Mouse (Mus musculus): ENCODE measurements around the gene Tmem140.
A peak's percentile ranks its signal among the peaks of the same experiment; 100 is the strongest.

The Tmem140 gene

DNA sequence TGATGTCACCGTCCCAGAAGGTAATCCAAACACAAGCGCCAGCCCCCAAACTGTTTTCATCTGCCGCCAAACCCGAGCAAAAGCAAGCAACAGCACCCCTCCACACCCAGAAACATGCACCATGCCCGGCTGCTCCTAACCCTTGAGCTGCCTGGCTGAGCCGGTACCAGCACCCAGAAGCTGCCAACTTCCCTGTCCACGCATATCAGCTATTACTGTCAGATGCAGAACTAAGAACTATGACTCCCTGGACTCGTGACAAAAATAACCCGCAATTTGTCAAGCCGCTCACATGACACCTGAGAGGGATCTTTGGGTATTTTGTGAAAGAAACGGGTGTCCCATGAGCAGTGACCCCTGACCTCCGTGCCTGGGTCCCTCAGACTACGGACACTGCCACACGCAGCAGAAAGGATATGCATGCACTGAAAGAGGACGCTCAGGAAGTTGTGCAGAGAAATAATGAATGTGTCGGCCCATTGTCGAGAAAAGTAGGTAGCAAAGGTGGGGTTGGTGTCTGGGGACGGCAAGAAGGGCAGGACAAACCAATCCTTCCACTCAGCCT lies 44.8 kb downstream of the Tmem140 start:
- no peak for DNase-seq (ENCODE audit: low read depth, low spot score)

DNA sequence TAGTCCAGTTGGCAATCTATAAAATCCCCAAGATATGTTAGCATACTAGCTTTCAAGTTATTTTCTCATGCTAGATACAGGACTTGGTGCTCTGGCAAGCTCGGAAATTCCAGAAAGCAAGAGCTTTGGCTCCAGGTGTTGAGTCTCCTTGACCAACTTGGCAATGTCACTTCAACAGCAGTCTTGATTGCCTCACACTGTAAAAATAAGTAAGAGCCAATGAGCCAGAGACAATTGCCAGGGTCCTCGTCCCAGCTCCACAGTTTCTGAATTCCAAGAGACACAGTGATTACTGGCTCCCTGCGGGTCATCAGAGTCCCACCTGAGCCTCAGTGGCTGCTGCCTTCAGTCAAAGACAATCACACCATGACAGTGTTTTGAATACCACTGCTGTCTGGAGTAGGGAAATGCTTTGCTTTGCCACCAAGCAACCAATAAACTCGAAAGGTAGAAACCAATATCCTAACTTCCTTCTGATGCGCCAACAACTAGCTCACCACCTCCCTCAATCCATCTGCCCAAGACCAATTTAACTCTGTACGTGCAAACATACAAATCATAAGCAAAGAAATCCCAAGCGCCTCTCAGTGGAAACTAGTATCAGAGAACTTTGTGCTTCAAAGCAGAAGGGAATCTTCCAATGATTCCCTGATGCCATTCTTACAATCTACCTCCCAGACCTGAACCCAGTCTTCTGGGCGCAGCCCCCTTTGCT lies 46.8 kb downstream of the Tmem140 start:
- DNase-seq (ENCODE audit: low read depth, low spot score) = no peak

DNA sequence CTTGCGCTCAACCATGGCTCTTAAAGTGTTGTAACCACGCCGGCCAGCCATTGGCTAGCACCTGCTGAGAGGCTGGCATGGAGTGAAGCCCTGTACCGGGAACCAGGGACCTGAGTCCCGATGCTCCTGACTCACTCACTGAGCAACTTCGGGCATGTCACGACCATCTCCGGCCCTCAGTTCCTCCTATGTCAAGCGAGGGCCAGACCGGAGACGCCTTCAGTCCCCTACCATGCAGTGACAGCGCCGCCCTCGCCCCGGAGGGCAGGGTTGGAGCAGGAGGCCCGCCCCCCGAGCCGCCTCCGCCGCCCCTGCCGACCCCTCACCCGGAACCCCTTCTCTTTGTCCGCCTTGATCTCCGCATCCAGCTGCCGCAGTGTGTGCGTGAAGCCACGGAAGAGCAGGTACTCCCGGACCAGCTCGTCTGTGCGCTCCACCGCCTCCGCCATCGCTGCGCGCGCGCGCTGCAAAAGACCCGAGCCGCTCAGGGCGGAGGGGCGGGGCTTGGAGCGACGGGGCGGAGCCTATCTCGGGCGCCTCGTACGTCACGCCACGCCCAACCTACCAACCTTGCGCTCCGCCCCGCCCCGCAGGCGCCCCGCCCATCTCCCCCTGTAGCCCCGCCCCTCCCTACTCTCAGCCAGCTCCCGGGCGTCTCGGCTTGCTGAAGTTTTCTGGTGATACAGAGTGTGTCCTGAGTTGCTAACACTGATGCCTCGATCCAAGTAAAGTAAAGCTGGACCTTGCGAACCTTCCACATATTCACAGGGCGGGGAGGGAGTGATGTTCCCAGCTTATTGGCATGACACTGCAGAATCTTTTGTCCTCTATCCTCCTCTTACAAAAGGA lies 47.6 kb downstream of the Tmem140 start, which contains the start of gene Wdr91:
TSS of gene Wdr91 (minus strand) at position 506 of the 849 bp plus-strand sequence.
- DNase-seq (ENCODE audit: low read depth, low spot score) = peak; percentile 91

DNA sequence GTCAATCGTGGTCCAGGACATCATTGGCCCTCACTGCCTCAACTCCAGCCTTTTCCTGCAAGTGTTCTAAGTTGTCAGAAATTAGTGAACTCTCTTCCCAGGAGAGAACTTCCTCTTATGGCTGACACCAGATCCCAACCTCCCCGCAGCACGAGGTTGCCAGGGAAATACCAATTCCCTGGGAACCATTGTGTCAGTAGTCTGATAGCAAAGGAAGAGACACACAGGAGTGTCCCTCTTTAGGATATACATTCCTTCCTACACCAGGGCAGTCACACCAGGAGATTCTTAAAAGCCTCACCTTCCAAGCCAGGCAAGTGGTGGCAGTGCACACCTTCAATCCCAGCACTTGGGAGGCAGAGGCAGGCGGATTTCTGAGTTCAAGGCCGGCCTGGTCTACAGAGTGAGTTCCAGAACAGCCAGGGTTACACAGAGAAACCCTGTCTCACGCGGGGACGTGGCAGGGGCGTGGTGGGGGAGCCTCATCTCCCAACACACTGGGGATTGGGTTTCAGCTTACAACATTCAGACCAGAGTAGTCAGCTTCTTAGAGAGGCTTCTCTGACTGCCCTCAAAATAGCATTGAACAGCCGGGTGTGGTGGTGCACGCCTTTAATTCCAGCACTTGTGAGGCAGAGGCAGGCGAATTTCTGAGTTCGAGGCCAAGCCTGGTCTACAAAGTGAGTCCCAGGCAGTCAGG lies 50.5 kb downstream of the Tmem140 start:
- no peak for DNase-seq (ENCODE audit: low read depth, low spot score)

DNA sequence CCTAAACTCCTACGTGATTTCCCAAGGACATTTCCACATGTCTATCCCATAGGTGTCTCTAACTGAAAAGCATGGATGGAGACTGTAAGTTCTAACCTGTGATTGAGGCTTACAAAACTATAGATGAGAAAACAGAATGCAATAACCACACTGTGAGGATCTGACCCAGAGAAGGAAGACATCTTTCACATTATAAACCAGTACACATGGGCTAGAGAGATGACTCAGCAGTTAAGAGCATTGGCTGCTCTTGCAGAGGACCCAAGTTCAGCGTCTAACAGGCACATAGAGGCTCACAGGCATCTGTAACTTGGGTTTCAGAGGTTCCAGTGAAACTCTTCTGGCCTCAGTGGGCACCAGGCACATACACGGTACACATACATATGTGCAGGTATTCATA lies 51.5 kb downstream of the Tmem140 start:
- DNase-seq (ENCODE audit: low read depth, low spot score) = no peak

DNA sequence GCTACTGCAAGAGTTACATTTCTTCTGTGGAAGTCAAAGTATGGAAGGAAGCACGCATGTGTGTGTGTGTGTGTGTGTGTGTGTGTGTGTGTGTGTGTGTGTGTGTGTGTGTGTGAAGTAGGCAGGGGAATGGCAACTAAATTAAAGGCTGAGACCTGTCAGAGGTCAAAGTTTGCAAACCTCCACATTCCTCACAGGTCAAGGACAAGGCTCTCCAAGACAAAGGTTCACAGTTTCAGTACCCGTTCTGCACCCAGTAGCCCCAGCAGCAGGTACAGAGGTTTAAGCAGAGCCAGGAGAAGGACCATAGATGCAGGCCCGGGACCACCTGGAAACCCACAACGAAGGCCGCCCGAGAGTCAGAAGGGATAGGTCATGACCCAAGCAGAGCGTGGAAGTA lies 56.2 kb downstream of the Tmem140 start:
- DNase-seq (ENCODE audit: low read depth, low spot score) = no peak

DNA sequence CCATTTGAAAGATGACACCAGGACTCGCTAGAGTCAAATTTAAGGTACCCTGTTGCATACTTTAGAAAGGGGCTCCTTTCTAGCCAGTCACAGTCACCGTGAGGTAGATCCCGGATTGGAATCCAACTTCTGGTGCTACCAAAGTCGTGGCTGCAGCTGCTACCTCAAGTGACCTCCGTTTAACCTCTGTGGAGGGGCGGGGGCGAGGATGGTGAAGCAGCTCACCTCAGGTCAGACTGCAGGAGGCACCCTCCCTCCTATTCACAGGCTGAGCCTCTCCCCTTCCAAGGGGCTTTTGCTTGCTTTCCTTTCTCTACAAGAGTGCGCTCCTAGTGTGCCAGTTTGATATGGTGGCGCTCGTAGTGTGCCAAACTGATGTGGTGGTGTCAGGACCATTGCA lies 57.0 kb downstream of the Tmem140 start, which contains the start of gene Stra8:
TSS of gene Stra8 (plus strand) at position 208 of the 400 bp plus-strand sequence.
- DNase-seq (ENCODE audit: low read depth, low spot score) = no peak

DNA sequence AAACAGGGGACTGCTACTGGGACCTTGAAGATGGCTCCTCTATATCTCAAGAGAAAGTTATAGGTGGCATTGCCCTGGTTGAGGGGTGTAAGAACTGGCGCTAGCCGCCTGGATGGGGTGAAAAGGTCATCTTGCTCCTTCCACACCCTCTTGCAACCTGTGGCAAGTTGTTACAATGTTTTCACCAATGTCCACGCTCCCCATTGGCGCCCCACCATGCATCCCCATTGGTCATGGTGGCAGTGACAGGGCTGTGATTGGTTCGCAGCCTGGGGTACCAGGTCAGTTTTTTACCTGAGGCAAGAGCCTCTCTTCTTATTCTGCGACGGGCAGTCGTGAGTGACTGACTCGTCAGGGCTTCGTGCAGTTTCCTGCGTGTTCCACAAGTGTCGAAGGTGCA lies 57.7 kb downstream of the Tmem140 start:
- DNase-seq (ENCODE audit: low read depth, low spot score) = no peak

DNA sequence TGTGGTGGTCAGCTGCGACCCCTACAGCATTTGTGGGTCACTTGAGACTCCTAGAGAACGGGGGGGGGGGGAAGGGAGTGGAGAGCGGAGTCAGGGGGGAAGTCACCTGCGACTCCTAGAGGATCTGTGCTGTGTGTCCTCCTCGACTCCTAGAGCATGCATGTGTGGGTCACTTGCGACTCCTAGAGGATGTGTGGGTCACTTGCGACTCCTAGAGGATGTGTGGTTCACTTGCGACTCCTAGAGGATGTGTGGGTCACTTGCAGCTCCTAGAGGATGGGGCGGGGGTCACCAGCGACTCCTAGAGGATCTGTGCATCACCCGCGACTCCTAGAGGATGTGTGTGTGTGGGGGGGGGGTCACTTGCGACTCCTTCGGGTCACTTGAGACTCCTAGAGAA lies 59.0 kb downstream of the Tmem140 start:
- DNase-seq (ENCODE audit: low read depth, low spot score) = peak; percentile 56
